Mouse (Mus musculus) heart, adult 2 months (tissue): ENCODE results near the gene Ndufa13.

Source experiments
- CTCF ChIP-seq: fragments of 200-600 bp; IDR thresholded peaks from 2 replicates; pipeline ENCODE4 v1.8.1; 2022; ENCODE audit warnings: antibody characterized with exemption, mild to moderate bottlenecking, moderate library complexity
- POLR2A ChIP-seq: fragments of 200-500 bp; IDR thresholded peaks from 2 replicates; pipeline ENCODE4 v1.6.1; 2011; ENCODE audit warnings: mild to moderate bottlenecking, low read depth, low read length, control low read depth; ENCODE audit not compliant: insufficient read depth

DNA sequence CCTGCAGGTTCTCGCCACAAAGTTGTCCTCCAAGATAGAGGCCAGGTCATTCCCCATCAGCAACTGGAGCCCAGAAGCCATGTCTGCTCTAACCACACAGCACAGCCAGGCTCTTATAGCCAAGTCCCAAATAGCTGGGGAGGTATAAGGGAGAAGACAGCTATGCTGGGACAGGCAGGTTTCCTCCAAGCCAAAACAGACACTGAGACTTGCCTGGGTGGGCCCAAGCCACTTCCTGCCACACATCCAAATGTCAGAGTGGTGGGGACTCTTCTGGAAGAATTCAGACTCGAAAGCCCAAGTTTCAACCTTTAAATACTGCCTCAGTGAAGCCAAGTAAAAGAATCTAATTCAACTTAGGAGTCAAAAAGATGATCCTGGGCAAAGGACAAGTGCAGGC lies 38.0 kb upstream of the Ndufa13 start:
- TF ChIP-seq CTCF (no peak), POLR2A (no peak)
